Mouse (Mus musculus) lung, postnatal 4 days (tissue): Measurements from ENCODE around the gene Gm17535.
"Not testable (repeated sequence)": the region's sequence is repeated elsewhere in the genome, so short reads cannot be mapped to it uniquely, and the experiment has no call there.

Experiments
- DNase-seq, 2 experiments: peaks; one replicate each; pipeline ENCODE4 v3.0.0; 2021

Gm17535 gene

DNA sequence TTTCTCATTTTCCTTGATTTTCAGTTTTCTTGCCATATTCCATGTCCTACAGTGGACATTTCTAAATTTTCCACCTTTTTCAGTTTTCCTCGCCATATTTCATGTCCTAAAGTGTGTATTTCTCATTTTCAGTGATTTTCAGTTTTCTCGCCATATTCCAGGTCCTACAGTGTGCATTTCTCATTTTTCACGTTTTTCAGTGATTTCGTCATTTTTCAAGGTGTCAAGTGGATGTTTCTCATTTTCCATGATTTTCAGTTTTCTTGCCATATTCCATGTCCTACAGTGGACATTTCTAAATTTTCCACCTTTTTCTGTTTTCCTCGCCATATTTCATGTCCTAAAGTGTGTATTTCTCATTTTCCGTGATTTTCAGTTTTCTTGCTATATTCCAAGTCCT lies 8.7 kb upstream of the Gm17535 start:
- peak; percentile 75 to 87 for DNase-seq

DNA sequence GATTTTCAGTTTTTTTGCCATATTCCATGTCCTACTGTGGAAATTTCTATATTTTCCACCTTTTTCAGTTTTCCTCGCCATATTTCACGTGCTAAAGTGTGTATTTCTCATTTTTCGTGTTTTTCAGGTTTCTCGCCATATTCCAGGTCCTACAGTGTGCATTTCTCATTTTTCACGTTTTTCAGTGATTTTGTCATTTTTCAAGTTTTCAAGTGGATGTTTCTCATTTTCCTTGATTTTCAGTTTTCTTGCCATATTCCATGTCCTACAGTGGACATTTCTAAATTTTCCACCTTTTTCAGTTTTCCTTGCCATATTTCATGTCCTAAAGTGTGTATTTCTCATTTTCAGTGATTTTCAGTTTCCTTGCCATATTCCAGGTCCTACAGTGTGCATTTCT lies 8.3 kb upstream of the Gm17535 start:
- DNase-seq = not testable (repeated sequence)

- not testable (repeated sequence) for DNase-seq
Measured at GRCm38 (mm10) chr9:3026741-3027140, 7.7 kb upstream of the Gm17535 start.

GRCm38 (mm10) chr9:3027200-3027599 lies 7.2 kb upstream of the Gm17535 start:
- DNase-seq = not testable (repeated sequence)

GRCm38 (mm10) chr9:3029276-3030000 lies 5.0 kb upstream of the Gm17535 start:
- peak; percentile 48 to 53 for DNase-seq

GRCm38 (mm10) chr9:3030677-3031318 lies 3.6 kb upstream of the Gm17535 start:
- not testable (repeated sequence) for DNase-seq

- DNase-seq = not testable (repeated sequence)
Measured at GRCm38 (mm10) chr9:3036577-3036976, 2.2 kb downstream of the Gm17535 start, which contains the start of gene Gm10715. Gene Gm10715, plus strand, starts transcription at chr9:3036877.

DNA sequence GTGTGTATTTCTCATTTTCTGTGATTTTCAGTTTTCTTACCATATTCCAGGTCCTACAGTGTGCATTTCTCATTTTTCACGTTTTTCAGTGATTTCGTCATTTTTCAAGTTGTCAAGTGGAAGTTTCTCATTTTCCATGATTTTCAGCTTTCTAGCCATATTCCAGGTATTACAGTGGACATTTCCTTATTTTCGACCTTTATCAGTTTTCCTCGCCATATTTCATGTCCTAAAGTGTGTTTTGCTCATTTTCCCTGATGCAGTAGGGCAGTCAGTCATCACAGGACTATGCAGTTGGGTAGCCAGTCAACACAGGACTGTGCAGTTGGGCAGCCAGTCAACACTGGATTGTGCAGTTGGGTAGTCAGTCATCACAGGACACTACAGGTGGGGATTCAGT lies 3.8 kb downstream of the Gm17535 start:
- DNase-seq = not testable (repeated sequence)
